Mouse (Mus musculus) 416B (cell line): ENCODE results near the gene Gm14419.
"Not testable (repeated sequence)": the region's sequence is repeated elsewhere in the genome, so short reads cannot be mapped to it uniquely, and the experiment has no call there.

Source experiments
- DNase-seq: peaks from one replicate; pipeline ENCODE4 v3.0.0; 2011; ENCODE audit warnings: low read depth

The Gm14419 gene

GRCm38 (mm10) chr2:177000656-177001055, at the start of gene Gm14419:
Gm14419 (plus strand) TSS chr2:177000956.
- not testable (repeated sequence) for DNase-seq
